Mouse (Mus musculus): ENCODE results near the gene Tll2. TPM values are rescaled to one million over a fixed set of nuclear protein-coding genes. Genes with fewer than 3 reads are reported as not detected.

Tll2 gene
- total RNA-seq, 2 experiments from 2014 or later: 0.51 to 0.72 TPM

DNA sequence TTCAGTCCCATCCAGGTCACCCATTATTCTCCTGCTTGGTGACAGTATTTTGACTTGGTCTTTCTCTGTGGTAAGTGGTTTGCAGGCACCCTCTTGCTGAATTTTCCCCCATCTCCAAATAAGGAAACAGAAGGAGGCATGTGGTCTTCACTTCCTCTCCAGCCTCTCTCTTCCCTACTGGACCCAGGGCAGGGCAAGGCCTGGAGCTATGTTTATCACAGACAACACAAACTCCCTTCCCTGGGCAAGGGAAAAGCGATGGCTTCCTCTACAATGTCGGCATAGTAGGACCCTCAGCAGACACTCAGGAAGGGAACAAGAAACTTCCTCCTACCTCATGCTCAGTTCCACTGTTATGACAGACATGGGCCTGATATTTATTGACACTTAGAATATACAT, 114.7 kb downstream of the Tll2 start:
- no peak for DNase-seq (ENCODE audit: low spot score in 2 of 2)

DNA sequence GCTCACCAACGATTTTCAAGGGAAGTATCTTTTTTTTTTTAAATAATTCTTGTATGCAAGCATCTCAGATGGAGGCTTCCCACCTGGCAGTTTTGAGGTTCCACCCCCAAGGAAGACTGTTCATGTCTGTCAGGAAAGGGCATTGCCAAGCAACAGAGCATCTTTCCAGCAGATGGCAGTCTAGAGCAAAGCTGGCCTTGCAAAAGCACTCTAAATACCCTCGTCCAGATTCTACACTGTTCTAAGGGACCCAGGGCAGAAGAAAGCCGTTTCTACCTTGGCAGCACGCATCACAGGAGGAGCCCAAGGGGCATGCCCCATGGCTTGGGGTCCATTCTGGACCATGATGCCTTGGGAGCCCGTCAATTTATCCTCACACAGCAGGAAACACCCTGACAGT, 116.8 kb downstream of the Tll2 start:
- peak; percentile 48 to 83 for DNase-seq (ENCODE audit: low spot score in 2 of 2)

DNA sequence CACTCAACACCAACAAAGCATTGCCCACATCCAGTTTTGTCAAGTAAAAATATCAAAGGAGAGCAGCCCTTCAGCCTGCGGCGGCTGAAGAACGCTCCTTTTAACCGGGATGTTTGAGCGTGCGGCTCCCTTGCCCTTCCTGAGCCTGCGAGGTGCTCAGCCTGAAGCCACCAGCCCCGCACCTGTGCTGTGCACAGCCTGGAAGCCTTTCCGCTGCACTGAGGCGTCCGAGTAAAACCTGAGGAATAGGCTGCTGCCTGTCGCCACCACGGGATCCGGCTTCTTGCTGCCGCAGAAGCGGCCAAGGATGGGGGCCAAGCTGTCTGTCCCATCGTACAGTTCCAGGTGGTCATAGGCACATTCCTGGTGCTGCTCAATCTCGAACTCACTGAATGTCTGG, 118.1 kb downstream of the Tll2 start:
- DNase-seq (ENCODE audit: low spot score in 2 of 2): no peak

GRCm38 (mm10) chr19:41087901-41088300, 118.7 kb downstream of the Tll2 start:
- DNase-seq (ENCODE audit: low spot score in 2 of 2): no peak

DNA sequence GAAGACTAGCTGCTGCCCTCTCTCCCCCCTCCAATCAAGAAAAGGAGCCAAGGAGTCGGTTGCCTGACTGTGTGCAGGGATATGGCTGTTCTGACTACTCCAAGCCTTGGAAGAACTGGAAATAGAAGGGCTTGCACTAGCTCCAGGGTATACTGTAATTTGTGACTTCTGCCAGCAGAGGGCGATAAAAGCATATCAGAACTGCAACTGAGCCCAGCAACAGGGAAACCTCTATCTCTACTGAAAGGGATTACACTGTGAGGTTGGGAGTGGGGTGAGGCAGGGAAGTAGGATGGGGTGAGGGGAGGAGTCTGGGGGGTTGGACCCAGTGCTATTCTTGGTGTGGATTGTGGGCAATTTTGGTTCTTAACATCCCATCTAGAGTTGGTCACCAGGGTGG, 119.9 kb downstream of the Tll2 start:
- DNase-seq (ENCODE audit: low spot score in 2 of 2): peak; percentile 78 to 93

GRCm38 (mm10) chr19:41086289-41086688, 120.3 kb downstream of the Tll2 start:
- peak; percentile 24 to 30 for DNase-seq (ENCODE audit: low spot score in 2 of 2)

DNA sequence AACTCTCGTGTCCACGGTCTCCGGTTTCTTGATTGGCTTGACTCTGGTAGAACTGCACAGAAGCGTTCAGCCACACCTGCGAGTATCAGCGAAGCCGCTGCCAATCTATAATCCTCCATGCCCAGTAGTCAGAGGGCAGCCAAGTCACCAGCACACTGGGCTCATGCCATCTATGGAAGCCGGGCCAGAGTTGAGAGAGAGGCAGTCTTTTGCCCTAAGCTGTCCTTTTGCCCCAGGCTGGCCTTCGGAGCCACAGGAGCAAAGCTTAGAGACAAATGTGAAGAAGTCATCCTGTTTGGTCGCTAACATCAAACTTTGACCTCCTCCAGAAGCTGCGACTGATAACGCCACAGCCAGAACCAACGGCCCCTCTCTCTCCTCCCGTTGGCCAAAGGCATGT, 123.0 kb downstream of the Tll2 start:
- DNase-seq (ENCODE audit: low spot score in 2 of 2): no peak

GRCm38 (mm10) chr19:41081589-41081988, 125.0 kb downstream of the Tll2 start:
- DNase-seq (ENCODE audit: low spot score in 2 of 2): no peak

DNA sequence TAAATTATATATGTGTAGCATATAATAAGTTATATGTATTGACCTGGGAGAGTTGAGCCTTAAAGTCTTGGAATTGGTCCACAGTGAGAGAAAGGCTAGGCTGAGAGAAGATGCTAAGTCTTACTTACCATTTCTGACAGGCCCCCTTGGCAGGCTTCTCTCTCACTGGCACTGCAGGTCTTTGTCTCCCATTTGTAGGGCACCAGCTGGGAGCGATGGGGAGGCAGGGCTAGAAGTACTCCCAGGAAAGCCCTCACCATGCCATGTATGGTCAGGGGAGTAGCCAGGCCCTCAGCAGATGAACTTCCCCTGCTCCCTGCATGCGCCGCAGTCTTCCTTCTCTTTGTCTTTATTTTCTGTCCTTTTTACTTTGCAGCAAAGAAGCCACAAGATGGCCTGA, 129.7 kb downstream of the Tll2 start, which contains the start of gene Opalin:
Gene Opalin (minus strand): TSS at position 208 of the 400 bp plus-strand sequence.
- DNase-seq (ENCODE audit: low spot score in 2 of 2): no peak

DNA sequence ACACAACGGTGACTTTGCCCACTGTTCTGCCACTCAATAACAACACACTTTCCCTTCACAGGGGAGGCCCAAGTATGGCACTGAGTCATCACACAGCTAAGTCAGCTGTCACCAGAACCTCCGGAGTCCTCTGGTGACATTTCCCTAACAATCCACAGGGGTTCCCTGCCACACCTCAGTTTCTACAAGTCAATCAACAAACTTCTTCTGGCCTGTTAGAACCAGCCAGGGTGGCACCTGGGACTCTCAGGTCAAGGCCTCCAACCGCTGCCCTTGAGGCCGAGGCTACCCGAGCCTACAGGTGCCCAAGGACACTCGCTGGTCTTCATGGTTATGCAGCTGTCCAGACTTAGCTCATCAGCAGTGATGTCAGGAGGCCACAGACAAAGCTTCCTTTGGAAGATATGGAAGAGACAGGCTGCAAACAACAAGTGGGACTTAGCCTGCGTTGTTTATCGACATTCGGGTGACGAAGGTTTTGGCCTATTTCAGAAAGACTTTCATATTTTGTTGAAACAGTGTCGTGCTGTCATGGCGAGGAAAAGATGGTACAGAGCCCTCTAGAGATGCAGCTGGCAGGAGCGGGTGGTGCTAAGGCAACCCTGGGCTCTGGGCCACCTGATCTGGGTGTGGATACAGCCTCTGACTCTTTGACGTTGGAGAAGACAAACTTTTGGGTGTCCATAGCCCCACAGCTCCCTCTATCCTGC, 132.7 kb downstream of the Tll2 start:
- peak in 1 of 2 experiments; percentile 47 for DNase-seq (ENCODE audit: low spot score in 2 of 2)

GRCm38 (mm10) chr19:41071500-41071899, 135.1 kb downstream of the Tll2 start:
- peak; percentile 86 to 96 for DNase-seq (ENCODE audit: low spot score in 2 of 2)

- DNase-seq (ENCODE audit: low spot score in 2 of 2): no peak
Observed at GRCm38 (mm10) chr19:41054702-41055101, 151.9 kb downstream of the Tll2 start.

DNA sequence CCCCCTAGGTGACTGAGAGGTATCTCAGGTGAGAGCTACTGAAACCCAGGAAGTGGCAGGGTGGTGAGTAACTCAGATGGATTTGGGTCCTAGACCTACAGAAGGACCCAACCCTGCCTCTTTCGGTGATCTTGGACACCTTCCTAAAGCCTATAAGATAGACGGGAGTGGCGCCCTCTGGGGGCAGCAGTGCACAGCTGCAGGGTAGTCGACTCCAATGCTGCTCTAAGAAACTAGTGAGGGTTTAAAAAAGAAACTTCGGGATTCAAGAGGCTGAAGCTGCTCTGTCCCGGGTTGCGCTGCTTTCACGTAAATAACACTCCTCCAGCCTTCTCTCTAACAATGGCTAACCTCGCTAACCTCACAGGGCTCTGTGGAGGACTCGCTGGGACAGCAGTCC, 153.1 kb downstream of the Tll2 start:
- no peak for DNase-seq (ENCODE audit: low spot score in 2 of 2)

GRCm38 (mm10) chr19:41052247-41052646, 154.4 kb downstream of the Tll2 start:
- DNase-seq (ENCODE audit: low spot score in 2 of 2): no peak

DNA sequence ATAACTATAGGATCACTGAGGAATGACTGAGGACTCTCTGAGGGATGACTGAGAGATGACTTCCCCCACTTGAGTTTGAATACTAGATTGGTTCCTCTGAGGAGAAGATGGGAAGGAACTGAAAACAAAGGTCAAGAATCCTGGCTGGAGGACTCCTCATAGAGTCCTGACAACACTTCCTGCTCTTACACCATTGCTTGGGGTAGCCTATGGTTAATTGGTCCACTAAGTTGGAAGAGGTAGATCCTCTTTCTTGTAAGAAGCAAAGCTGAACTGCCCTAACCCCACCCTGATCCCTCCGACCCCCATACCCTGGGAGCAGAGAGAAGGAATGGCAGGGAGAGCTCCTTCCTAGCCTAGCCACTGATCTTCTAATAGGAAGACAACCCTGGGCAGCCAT, 154.9 kb downstream of the Tll2 start:
- no peak for DNase-seq (ENCODE audit: low spot score in 2 of 2)

DNA sequence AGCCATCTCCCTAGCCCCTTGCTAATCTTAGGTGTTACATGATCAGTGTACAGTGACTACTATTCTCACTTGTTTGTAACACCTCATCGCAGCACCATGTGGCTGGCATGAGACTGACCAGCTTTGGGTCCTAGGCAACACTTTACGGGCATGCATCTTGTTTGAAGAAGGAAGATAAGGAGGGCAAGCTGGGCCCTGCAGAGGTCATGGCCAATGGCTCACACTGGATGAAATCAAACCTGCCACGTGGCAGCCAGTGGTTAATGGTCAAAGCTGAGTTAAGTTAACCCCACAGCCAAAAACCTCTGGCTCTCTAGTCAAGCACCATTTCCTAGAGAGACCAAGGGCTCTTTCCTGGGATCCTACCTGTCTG, 158.5 kb downstream of the Tll2 start:
- DNase-seq (ENCODE audit: low spot score in 2 of 2): no peak

- peak in 1 of 2 experiments; percentile 44 for DNase-seq (ENCODE audit: low spot score in 2 of 2)
Observed at GRCm38 (mm10) chr19:41047437-41048186, 159.0 kb downstream of the Tll2 start.

GRCm38 (mm10) chr19:41045091-41045770, 161.4 kb downstream of the Tll2 start:
- no peak for DNase-seq (ENCODE audit: low spot score in 2 of 2)

GRCm38 (mm10) chr19:41039110-41039509, 167.5 kb downstream of the Tll2 start:
- no peak for DNase-seq (ENCODE audit: low spot score in 2 of 2)

GRCm38 (mm10) chr19:41035809-41036551, 170.7 kb downstream of the Tll2 start:
- peak in 1 of 2 experiments; percentile 46 for DNase-seq (ENCODE audit: low spot score in 2 of 2)

Data from layer of hippocampus, adult 18-20 months (tissue).